Mouse (Mus musculus) kidney, adult 2 months (tissue): Measurements from ENCODE around the gene Cradd.

Source experiments
- CTCF ChIP-seq: fragments of 200-500 bp; conservative IDR thresholded peaks from 2 replicates; pipeline ENCODE4 v1.5.1; 2011; ENCODE audit warnings: low read depth, mild to moderate bottlenecking, control low read depth, low read length, moderate library complexity, mixed read lengths; ENCODE audit not compliant: insufficient read depth, insufficient read length
- POLR2A ChIP-seq: fragments of 200-500 bp; IDR thresholded peaks from one replicate; pipeline ENCODE4 v1.6.1; 2011; ENCODE audit warnings: low read depth, low read length, control low read depth

- no peak for TF ChIP-seq CTCF
- TF ChIP-seq POLR2A: no peak
These were observed 54.8 kb downstream of the Cradd start for GRCm38 (mm10) chr10:95269151-95269550.
